Mouse (Mus musculus) monocyte, adult 5-6 weeks (primary cell): ENCODE measurements around the gene Dpysl5. TPM values are rescaled to one million over a fixed set of nuclear protein-coding genes. Genes with fewer than 3 reads are reported as not detected.
A peak's percentile ranks its signal among the peaks of the same experiment; 100 is the strongest.
"Not testable (repeated sequence)": the region's sequence is repeated elsewhere in the genome, so short reads cannot be mapped to it uniquely, and the experiment has no call there.

Source experiments
- ATAC-seq: fragments of 153-309, 156-312 bp; replicated peaks from 2 replicates; pipeline ENCODE4 v1.8.0; 2017; ENCODE audit warnings: mild to moderate bottlenecking; ENCODE audit not compliant: low TSS enrichment, insufficient number of reproducible peaks, severe bottlenecking, poor library complexity, low FRiP score
- total RNA-seq: library from RNA; stranded (forward); fragments of 200-1000, 200-491, 200-594 nt; gene quantifications from 3 replicates; pipeline ENCODE4 v1.2.3, GENCODE M21; 2017

Gene Dpysl5
- total RNA-seq = 0.19 to 1.4 TPM (median 0.21 TPM) in 3 replicates

DNA sequence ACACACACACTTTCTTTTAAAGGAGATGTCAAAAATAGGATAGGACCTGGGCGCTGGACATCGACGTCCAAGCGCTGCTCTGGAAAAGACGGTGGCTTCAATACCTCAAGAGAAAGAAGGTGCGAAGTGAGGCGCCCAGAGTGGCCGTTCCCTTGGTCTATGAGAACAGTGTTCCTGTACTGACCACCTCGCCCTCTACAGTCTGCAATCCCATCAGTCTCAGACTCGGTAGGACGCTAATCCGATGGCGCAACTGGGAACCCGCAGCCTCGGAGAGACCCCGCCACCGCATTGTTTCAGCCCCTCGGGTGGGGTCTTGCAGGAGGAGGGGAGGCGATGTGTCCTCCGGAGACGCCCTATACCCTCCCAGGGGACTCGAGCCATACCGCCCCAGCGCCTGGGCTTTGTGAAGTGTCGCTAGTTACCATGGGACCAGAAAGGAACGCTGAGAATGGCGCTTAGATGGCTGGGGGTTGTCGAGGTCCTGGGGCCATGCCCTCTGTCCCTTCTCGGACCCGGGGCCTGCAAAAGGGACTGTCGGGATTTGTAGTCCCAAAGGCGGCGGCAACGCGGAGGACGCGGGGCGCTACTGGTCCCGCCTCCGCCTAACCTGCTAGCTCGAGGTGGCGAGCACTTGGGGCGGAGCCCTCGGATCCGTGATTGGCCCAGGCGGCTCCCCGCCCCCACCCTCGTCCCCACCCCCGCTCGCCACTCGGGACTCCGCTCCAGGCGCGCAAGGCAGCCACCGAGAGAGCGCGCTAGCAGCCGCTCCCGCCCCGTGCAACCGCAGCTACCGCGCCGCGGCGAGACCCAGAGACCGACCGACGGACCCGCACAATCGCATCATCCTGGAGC lies at the start of gene Dpysl5:
TSS of gene Dpysl5 (plus strand) at position 418 of the 855 bp plus-strand sequence.
- peak; percentile 18; the same call in 1 of the 2 replicates for ATAC-seq

DNA sequence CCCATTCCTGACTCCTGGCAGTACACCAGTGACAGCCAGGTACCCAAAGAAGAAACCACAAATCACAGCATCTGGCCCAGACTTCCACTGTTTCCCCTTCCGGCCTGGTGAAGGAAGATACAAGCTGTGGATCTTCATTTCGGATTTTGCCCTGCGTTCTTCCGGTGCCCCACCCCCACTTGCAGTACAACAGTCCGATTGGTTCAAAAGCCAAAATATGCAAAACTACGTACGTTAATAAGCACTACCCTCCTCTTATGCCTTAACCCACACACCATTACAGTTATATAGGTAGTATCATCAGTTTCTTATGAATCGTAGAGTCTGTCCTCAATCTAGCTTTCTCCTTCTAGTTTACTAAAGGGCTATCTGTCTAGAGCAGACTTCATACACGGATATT lies 46.0 kb upstream of the Dpysl5 start:
- no peak for ATAC-seq

DNA sequence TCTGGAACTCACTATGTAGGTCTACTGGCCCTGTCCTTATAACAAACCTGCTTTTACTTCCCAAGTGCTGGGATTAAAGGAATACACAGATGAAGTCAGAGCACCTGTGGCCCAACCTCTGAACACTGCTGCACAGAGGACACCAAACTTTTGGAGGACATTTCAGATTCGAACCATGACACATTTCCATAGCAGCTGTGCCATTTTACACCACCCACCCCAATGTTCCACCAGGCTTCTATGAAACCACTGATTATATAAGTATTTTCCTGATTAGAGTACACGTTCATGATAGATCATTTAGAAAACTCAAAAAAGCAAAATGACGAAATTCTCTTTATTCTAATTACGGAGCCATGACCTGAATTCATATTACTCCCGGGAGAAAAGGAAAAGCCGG lies 45.4 kb upstream of the Dpysl5 start:
- no peak for ATAC-seq

GRCm38 (mm10) chr5:30666391-30667195 lies 44.8 kb upstream of the Dpysl5 start, which contains the start of gene Cenpa:
Gene Cenpa (plus strand): TSS chr5:30666777.
- peak; percentile 91 for ATAC-seq

DNA sequence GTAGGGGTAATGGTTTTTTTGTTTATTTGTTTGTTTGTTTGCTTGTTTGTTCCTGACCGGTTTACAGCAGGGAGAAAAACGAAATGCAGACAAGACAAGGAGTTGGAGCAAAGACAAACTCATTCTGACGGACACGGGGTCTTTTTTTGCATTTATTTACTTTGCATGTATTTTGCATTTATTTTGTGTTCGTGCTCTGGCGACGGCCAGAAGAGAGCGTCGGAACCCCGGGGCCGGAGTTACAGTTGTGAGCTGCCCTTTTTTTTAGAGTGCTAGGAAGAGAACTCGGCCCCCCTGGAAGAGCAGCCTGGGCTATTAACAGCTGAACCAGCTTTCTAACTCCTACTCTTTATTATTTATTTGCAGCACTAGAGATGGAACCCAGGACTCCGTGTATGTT lies 44.1 kb upstream of the Dpysl5 start:
- ATAC-seq = no peak

GRCm38 (mm10) chr5:30667686-30668085 lies 43.7 kb upstream of the Dpysl5 start:
- no peak for ATAC-seq

GRCm38 (mm10) chr5:30668637-30669495 lies 42.5 kb upstream of the Dpysl5 start:
- ATAC-seq = no peak

DNA sequence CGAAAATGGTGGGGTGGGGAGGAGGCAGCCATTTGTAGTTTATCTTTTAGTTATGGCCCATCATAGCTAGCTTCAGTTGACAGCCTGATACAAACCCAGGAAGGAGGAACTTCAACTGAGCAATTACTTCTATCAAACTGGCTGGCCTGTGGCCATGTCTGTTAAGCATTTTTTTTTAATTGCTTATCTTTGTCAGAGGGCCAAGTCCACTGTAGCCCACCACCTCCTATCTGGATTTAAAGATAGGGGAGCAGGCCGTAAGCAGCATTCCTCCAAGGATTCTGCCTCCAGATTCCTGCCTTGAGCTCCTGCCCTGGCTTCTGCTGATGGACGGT lies 41.9 kb upstream of the Dpysl5 start:
- ATAC-seq = no peak

- ATAC-seq = no peak
Measured at GRCm38 (mm10) chr5:30670091-30670490, 41.3 kb upstream of the Dpysl5 start.

DNA sequence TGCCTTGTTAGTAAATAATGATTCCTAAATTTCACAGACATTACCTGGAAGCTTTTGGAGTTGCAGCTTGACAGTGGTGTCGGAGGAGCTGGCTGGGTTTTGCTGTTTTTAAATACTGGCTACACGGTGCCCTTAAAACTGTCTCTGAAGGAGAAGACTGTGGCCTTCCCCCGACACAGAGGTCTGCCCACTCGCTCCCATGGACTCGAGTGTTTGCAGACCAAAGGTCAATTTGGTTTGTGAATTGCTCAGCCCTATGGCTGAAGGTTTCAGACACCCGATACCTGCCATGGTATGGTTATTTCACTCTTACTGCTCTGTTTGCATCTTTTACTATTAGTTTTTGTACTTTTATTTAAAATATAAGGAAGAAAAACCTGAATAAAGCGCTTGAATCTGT lies 37.4 kb upstream of the Dpysl5 start:
- ATAC-seq = no peak

- no peak for ATAC-seq
Measured at GRCm38 (mm10) chr5:30676800-30677199, 34.6 kb upstream of the Dpysl5 start.

GRCm38 (mm10) chr5:30678069-30678468 lies 33.3 kb upstream of the Dpysl5 start:
- not testable (repeated sequence) for ATAC-seq

- no peak for ATAC-seq
Measured at GRCm38 (mm10) chr5:30678722-30679296, 32.6 kb upstream of the Dpysl5 start.

- ATAC-seq = no peak
Measured at GRCm38 (mm10) chr5:30679593-30679992, 31.8 kb upstream of the Dpysl5 start.

DNA sequence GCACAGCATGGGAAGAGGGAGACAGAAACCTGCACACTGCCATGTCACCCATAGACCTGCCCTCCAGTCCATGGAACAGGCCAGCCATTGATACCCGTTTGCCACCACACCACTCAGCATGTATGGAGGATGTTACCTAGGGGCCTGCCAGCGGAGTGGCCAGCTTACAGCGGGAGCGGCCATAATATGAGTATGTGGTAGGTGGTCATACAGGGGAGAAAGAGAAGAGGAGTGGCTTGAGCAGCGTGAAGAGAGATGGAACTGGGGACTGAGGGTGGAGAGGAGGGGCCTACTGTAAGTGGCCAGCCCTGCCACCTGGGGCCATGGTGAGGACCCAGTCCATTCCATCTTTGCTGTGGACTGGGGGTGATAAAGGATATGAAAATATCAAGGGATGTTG lies 29.4 kb upstream of the Dpysl5 start:
- ATAC-seq = no peak

- ATAC-seq = no peak
Measured at GRCm38 (mm10) chr5:30682967-30683600, 28.3 kb upstream of the Dpysl5 start.

GRCm38 (mm10) chr5:30683993-30684392 lies 27.4 kb upstream of the Dpysl5 start:
- ATAC-seq = no peak

DNA sequence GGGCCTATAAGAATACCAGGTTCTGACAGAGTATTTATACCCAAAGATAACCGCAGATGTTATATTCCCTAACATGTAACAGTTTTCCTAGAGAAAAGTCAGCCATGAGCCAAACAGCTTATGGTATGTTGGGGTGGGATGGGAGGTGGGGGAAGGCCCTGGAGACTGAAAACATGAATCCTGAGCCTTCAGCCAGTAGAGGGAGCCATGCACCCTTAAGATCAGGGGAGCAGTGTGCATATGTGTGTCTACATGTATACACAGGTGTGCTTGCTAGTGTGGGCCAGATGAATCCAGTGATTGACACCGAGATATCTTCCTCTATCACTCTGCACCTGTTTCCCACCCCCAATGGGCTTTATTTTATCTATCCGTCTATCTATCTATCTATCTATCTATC lies 24.6 kb upstream of the Dpysl5 start:
- ATAC-seq = no peak
